Mouse (Mus musculus) erythroblast, embryonic 14.5 days (primary cell): ENCODE results near the gene Mbnl1.

ENCODE experiments used
- GATA1 ChIP-seq: IDR thresholded peaks from 2 replicates; pipeline ENCODE4 v1.6.1; 2012; ENCODE audit warnings: low read length, inconsistent platforms, mixed read lengths
- TAL1 ChIP-seq: IDR thresholded peaks from 3 replicates; pipeline ENCODE4 v1.6.1; 2012; ENCODE audit warnings: low read length, inconsistent platforms, mixed read lengths

DNA sequence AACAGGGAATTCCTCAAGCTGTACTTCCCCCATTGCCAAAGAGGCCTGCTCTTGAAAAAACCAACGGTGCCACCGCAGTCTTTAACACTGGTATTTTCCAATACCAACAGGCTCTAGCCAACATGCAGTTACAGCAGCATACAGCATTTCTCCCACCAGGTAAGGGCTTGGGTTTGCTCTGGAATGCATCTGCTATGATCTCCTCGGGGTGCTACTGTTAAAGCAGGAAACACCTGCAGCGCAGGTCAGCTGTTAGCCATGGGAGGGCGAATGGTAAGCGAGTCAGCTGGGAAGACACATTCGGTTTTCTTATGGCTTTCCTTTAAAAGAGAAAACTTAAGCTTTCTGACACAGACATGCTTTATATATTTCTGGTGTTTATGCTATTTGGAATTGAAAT is 143.0 kb downstream of the Mbnl1 start:
- TF ChIP-seq GATA1 = no peak
- no peak for TF ChIP-seq TAL1
